Mouse (Mus musculus) ES-E14 (cell line): Measurements from ENCODE around the gene Pfdn4. TPM values are rescaled to one million over a fixed set of nuclear protein-coding genes. Genes with fewer than 3 reads are reported as not detected.

Source experiments
- DNase-seq: peaks from one replicate; pipeline ENCODE4 v3.0.0-alpha.2; 2013; ENCODE audit warnings: low read depth, low spot score
- H3K27ac ChIP-seq: 2 replicates; pipeline ENCODE4 v1.5.1; 2012; ENCODE audit warnings: low read depth, mild to moderate bottlenecking, low read length, moderate library complexity, mixed read lengths; ENCODE audit not compliant: poor library complexity, insufficient read depth, severe bottlenecking
- H3K36me3 ChIP-seq: 2 replicates; pipeline ENCODE4 v1.6.1; 2012; ENCODE audit warnings: mild to moderate bottlenecking, low read length, moderate library complexity, mixed read lengths; ENCODE audit not compliant: control insufficient read depth, poor library complexity, insufficient read depth, severe bottlenecking
- H3K4me1 ChIP-seq, 2 experiments: fragments of 150-350 bp in 1 of 2; sonication (generic) in 1 of 2; 2 replicates each; pipeline ENCODE4 v1.6.1; 2012; ENCODE audit warnings: low read length in 2 of 2, mild to moderate bottlenecking in 1 of 2, mixed read lengths in 1 of 2; ENCODE audit not compliant: control insufficient read depth in 2 of 2, insufficient read depth in 2 of 2, poor library complexity in 1 of 2
- H3K4me3 ChIP-seq, 2 experiments: fragments of 150-350 bp in 1 of 2; sonication (generic) in 1 of 2; 2 replicates each; pipeline ENCODE4 v1.5.1; 2012; ENCODE audit warnings: low read length in 2 of 2, low read depth in 1 of 2, mild to moderate bottlenecking in 1 of 2, mixed read lengths in 1 of 2; ENCODE audit not compliant: insufficient read depth in 1 of 2, poor library complexity in 1 of 2, severe bottlenecking in 1 of 2
- H3K9ac ChIP-seq: 2 replicates; pipeline ENCODE4 v1.6.1; 2012; ENCODE audit warnings: low read depth, mild to moderate bottlenecking, low read length, mixed read lengths; ENCODE audit not compliant: poor library complexity, insufficient read depth, severe bottlenecking
- H3K9me3 ChIP-seq: fragments of 150-350 bp; sonication (generic); 2 replicates; pipeline ENCODE4 v1.6.1; 2012; ENCODE audit warnings: low read depth, mild to moderate bottlenecking, low read length; ENCODE audit not compliant: control insufficient read depth, insufficient read depth
- CHD2 ChIP-seq: IDR thresholded peaks from 2 replicates; pipeline ENCODE4 v1.6.1; 2014; ENCODE audit warnings: mild to moderate bottlenecking, low read depth, low read length, inconsistent platforms
- HCFC1 ChIP-seq: IDR thresholded peaks from 2 replicates; pipeline ENCODE4 v1.6.1; 2012; ENCODE audit warnings: low read length, inconsistent platforms, borderline replicate concordance; ENCODE audit not compliant: insufficient read depth
- MAFK ChIP-seq: IDR thresholded peaks from 2 replicates; pipeline ENCODE4 v1.6.1; 2014; ENCODE audit warnings: mild to moderate bottlenecking, low read depth, low read length, inconsistent platforms; ENCODE audit not compliant: insufficient read depth
- ZC3H11A ChIP-seq: IDR thresholded peaks from 2 replicates; pipeline ENCODE4 v1.6.1; 2012; ENCODE audit warnings: low read depth, mild to moderate bottlenecking, inconsistent platforms, low read length, borderline replicate concordance
- ZNF384 ChIP-seq: IDR thresholded peaks from 2 replicates; pipeline ENCODE4 v1.6.1; 2012; ENCODE audit warnings: low read depth, low read length, inconsistent platforms
- in situ Hi-C, 2 experiments: fragments of 600-800 bp; cut with MboI; formaldehyde crosslinking; loops; one replicate each; pipeline ENCODE4 v1.15.1; 2025; ENCODE audit warnings: low sequenced_read_pairs in 2 of 2, inconsistent platforms in 1 of 2; ENCODE audit not compliant: unreplicated experiment in 2 of 2
- total RNA-seq: library from RNA; depleted of rRNA; stranded (reverse); fragments of 300-350 nt; gene quantifications from 2 replicates; pipeline ENCODE4 v1.2.3, GENCODE M21; 2012; rRNA removed

The Pfdn4 gene
- total RNA-seq, 1 experiment = 72.6 TPM

DNA sequence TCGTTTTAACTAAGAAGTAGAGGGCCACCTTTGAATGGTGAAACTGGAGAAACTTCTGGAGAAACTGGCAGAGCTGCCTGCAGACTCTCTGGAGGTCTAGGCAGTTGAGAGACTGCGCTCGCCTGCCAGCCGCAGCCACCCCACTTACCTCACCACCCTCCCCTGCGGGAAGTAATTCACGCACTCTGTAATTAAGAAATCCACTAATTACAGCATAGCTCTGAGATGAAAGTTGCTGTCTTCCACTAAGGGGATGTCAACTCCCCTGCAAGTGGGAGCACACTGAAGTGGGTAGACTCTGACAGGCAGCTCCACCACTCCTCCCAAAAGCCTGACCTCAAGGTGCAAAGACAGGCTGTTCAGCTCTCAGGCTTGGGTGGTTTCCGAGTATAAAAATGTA, 55.9 kb downstream of the Pfdn4 start:
- no peak overlapping the region for H3K27ac ChIP-seq
- in situ Hi-C loops = no loop called here

DNA sequence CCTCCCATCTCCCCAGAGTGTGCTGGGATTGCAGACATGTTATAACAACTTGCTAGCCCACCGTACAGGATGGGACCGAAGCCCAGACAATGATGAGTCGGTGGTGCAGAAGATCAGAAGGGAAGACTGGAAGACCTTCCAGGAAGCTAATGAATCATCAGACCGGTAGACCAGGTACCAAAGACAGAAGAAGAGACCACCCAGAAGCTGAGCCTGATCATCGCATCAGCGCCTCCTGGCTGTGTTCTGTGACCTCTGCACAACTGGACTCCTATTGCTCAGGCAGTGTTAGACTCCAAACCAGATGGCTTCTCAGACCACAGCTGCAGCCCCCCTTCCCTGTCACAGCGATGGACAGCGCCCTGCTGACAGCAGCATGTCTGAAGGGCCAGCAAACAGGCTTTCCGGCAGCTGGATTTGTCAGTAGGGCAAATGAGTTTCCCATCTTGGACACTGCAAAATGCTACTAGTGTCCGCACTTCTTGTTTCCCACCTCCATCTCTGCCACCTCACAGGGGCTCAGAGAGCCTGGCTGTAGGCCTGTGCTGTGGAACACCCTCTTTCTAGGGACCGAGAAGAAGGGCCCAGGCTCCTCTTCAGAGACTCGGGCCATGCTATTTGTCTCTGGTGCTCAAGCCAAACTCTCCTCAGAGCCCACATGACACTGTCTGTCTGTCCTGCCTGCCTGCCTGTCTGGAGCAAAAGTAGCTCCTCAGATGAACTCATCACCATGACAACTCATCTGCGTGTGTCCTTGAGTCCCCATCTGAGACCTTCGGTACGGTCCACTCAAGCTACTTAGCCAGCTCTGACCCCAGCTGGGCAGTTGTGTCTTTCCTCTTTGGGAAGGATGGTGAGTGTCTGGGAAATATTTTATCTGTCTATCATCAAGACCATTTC, 68.0 kb downstream of the Pfdn4 start:
- TF ChIP-seq CHD2 = no peak
- no peak for TF ChIP-seq HCFC1
- Histone ChIP-seq H3K27ac (no peak overlapping the region), H3K4me3 (no peak overlapping the region), H3K9me3 (no peaks in the 10 kb centered on the region), H3K4me1 (no peaks in the 10 kb centered on the region), H3K9ac (no peak overlapping the region), H3K36me3 (no peaks in the 10 kb centered on the region)
- in situ Hi-C loops = no loop called here
- DNase-seq = no peak

More for the DNA sequence above, 55.9 kb downstream of the Pfdn4 start:
- no peaks in the 10 kb centered on the region for H3K9me3 ChIP-seq
- DNase-seq = no peak
- no peak for TF ChIP-seq MAFK
- TF ChIP-seq ZC3H11A = no peak
- TF ChIP-seq ZNF384 = no peak
- no peak for TF ChIP-seq HCFC1
- no peak for TF ChIP-seq CHD2
- peaks cover 4 to 19% of the 10 kb centered on the region in 2 experiments; a peak in 3 of 4 replicates for H3K4me1 ChIP-seq
- H3K9ac ChIP-seq = no peak overlapping the region
- no peaks in the 10 kb centered on the region for H3K36me3 ChIP-seq
- no peak overlapping the region for H3K4me3 ChIP-seq

DNA sequence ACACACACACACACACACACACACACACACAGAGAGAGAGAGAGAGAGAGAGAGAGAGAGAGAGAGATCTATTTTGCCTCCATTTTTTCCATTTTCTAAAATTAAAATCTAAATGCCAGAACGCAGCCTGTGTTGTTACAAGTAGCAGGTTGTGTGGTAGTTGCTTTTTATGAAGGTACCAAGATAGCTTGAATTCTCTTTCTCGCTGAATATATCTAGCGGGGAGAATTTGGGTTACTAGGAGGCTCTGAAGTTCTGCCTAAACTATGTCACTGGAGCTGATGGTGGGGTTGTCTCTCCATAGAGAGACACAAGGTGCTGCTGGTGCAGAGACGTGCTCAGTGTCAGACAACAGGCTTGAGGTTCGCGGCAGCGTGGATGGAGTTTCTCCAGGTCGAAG, 68.8 kb downstream of the Pfdn4 start:
- Histone ChIP-seq H3K9ac (no peak overlapping the region), H3K4me3 (no peak overlapping the region), H3K36me3 (no peaks in the 10 kb centered on the region), H3K4me1 (no peaks in the 10 kb centered on the region), H3K27ac (no peak overlapping the region), H3K9me3 (no peaks in the 10 kb centered on the region)
- no peak for DNase-seq
- in situ Hi-C loops = no loop called here
- TF ChIP-seq MAFK (no peak), ZC3H11A (no peak), CHD2 (no peak), HCFC1 (no peak), ZNF384 (no peak)

Other genes with a start within 250 kb of the Pfdn4 start
- 2.1 and 2.9 TPM in 2 replicates for gene Bcas1, start 68.6 kb upstream of the Pfdn4 start, total RNA-seq
- not detected in 2 replicates for gene Cyp24a1, start 717 bp downstream of the Pfdn4 start, total RNA-seq
- not detected in 2 replicates for gene 4930470P17Rik, start 105.6 kb downstream of the Pfdn4 start, total RNA-seq
- 0.48 and 0.58 TPM in 2 replicates for gene Dok5, start 235.4 kb downstream of the Pfdn4 start, total RNA-seq